Mouse (Mus musculus) megakaryocyte, embryonic 14.5 days (primary cell): ENCODE data around the gene Mink1.

ENCODE experiments used
- FLI1 ChIP-seq: IDR thresholded peaks from 2 replicates; pipeline ENCODE4 v1.6.1; 2012; ENCODE audit warnings: low read length, inconsistent platforms, mixed read lengths
- GATA1 ChIP-seq: IDR thresholded peaks from 3 replicates; pipeline ENCODE4 v1.6.1; 2012; ENCODE audit warnings: mixed read lengths, low read length, inconsistent platforms, borderline replicate concordance

- TF ChIP-seq GATA1 (no peak), FLI1 (no peak)
Measured at GRCm38 (mm10) chr11:70564276-70564873, 1.7 kb downstream of the Mink1 start.
